Mouse (Mus musculus): Measurements from ENCODE around the gene Rhobtb1.
A peak's percentile ranks its signal among the peaks of the same experiment; 100 is the strongest.

Gene Rhobtb1

DNA sequence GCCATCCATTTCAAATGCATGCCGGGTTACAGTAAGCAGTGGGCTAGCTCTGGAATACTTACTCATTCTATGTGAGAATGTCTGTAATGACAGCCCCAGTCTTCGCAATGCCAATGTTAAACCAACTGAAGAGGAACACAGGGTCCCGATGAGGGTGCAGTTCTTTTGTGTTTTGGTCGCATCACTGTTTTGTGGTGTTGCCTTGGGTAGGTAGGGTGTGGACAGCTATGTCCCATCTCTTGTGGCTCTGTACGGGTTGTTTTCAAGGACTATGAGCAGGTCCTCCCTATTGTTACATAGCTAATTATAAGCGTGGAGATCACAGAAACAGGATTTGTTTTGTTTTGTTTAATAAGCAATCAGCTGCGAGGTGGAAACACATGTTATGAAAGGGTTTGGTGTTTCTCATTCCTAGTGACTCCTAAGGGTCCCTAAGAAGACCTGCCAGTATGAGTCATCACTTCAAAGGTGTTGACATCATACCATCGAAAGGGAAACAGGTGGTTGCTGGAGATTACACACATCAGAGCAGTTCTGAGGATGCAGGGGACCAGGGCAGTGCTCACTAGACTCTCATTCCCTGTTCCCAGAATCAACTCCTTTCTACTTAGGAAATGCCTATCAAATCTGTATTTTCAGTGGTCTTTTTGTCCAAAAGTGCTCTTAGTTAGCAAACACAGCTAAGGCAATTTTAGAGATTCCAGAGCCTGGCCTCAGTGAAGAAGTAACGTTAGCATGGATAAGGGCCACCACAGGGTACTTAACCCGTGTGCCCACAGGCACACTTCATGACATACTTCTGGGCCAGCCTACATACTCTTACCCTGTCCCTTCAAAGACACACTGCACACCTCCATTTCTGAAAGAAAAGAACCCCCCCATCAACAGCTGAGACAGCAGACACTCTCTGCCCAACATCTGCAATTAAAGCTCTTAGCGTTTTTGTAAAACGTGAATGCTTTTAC, 124.9 kb downstream of the Rhobtb1 start:
- no peak for DNase-seq (ENCODE audit: low spot score)

DNA sequence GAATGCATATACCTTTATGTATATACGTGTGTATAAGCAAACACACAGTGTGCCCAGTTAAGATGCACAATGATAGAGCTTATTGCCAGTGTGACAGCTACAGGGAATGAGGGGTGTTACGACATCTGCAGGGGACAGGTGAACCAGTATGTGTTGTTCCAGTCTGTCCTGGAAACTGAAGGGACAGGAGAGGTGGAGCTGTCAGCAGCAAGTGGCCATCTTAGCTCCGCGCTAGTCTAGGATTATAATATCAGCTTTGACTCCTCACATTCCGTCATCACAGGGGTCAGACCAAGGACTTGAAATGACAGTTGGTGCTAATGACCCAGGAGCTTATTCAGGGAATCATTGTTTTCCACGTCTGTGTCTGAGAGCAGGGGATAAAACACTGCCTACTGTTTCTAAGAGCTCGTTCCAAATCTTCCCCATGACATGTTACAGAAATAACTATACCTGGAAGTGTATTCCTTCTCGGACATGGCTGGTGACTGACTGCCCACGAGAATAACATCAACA, 125.7 kb downstream of the Rhobtb1 start:
- no peak for DNase-seq (ENCODE audit: low spot score)

DNA sequence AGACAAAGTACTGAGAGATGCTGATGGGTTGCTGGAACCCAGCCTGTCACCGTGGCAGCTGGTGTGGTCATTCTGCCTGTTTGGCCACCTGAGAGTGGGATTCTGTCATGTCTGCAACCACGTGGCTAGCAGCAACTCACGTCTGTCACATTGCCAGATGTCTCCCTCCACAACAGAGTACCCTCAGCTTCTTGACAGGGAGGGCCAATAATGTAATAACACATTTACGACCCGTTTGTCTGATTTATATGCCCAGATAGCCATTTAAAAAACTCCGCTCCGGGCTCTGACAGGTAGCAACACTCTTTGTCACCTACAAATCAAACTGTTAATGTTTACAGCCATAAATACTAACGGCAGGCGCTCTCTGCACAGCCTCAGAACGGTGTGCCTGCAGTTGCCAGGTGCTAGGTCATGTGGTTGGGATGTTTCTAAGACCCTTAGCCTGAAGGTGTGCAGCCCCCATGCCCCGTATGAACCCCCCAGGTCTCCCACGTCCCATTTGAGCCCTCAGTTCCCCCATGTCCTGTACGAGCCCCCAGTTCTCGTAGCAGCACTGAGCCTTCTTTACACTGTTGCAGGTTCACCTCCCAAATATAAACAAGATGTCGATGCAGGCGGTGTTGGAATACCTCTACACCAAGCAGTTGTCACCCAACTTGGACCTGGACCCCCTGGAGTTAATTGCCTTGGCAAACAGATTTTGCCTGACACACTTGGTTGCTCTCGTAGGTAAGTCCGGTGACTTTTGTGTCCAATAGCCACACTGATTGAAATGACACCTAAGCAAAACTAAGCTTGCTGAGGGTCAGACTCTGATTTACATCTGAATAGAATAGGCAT, 127.8 kb downstream of the Rhobtb1 start:
- no peak for DNase-seq (ENCODE audit: low spot score)

DNA sequence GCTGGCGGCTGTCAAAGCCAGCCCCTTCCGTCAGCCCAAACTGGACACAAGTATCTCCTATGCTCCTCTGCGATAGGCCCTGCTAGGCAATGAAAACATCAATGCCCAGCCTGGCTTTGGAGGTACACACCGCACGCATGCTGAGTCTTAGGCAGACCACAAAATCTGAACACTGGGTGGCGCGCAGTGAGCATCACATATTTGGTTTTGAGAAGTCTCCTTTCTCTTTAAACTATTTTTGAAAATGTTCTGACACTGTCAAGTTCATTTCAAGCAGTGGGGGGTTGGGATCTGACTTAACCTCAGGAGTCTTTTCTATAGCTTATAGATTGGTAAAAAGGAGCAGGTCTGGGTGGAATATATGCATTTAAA, 128.4 kb downstream of the Rhobtb1 start:
- DNase-seq (ENCODE audit: low spot score): no peak

DNA sequence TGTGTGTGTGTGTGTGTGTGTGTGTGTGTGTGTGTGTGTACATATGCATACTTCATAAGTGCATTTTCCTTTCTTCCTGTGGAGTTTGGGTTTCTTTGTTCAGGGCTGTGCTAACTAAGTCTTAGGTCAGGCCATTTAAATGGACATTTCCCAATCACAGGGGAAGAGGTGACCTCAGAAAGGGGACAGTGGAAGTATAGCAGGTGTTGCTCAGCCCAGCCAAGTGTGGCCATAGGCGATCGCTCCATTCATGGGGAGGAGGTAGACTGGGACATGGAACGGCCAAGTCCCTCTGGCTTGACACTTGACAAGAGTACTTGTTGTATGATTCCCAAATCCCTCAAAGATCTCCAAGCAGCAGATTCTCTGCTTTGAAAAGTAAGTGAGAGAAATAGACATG, 135.7 kb downstream of the Rhobtb1 start:
- no peak for DNase-seq (ENCODE audit: low spot score)

DNA sequence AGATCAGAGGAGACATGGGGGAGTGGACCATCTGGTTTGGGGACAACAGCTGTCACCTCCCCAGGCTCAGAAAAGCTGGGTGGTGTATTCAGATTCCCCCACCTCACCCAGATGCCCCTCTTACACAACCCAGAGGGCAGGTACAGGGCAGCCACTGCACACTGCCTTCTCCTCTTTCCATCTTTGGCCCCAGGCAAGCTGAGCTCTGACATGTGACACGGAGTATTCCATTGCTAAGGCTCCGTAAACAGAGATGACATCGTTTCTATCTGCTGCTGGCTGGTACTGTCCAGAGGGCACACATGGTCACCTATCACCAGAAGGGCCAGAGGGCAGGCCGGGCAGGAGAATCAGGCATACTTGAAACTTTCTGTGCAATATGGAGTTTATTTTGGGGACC, 136.9 kb downstream of the Rhobtb1 start:
- DNase-seq (ENCODE audit: low spot score): no peak

DNA sequence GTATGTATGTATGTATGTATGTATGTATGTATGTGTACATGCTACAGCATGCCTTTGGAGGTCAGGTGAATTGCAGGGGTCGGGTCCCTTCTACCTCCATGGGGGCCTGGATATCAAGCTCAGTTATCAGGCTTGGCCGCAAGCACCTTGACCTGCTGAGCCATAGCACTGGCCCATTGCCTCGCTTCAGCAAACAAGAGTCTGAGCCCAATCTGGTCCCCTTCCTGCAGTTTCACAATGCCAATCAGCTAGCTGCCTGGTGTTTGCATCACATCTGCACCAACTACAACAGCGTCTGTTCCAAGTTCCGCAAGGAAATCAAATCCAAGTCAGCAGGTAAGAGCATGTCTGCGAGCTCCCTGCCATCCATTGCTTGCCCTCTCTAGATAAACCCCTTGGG, 137.5 kb downstream of the Rhobtb1 start:
- DNase-seq (ENCODE audit: low spot score): no peak

DNA sequence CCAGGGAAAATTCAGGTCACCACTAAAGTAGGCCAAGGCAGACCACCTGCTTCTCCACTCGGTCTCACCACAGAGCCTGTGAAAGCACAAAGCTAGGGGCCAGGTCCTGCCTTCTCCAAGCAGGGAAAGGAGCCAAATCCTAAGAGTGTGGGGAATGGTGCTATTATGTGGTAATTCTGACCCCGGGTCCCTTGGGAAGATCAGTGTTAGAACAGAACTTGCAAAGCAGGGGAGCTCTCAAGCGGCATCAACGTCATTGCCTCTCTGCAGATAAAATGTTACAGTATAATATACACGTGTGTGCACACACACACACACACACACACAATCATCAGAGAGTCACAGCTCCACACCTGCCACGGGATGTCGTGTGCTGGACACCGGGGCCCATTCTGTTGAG, 139.5 kb downstream of the Rhobtb1 start:
- no peak for DNase-seq (ENCODE audit: low spot score)

DNA sequence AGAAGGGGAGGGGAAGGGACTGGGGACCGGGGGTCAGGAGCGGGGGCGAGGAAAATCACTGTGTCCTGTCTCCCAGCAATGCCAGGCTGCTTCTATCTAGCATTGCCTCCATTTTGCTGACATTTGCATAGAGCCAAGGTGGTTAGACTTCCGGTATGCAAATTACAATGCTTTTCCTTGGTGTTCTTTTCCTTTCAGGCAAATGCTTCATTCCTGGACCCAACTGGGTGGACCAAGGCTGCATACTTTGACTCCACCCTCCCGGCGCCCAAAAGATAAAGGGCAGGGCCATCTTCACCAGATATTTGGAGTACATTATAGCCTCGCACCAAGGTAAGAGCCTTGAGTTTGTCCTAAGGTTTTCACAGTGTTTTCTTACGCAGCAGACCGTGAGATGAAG, 144.7 kb downstream of the Rhobtb1 start:
- no peak for DNase-seq (ENCODE audit: low spot score)

DNA sequence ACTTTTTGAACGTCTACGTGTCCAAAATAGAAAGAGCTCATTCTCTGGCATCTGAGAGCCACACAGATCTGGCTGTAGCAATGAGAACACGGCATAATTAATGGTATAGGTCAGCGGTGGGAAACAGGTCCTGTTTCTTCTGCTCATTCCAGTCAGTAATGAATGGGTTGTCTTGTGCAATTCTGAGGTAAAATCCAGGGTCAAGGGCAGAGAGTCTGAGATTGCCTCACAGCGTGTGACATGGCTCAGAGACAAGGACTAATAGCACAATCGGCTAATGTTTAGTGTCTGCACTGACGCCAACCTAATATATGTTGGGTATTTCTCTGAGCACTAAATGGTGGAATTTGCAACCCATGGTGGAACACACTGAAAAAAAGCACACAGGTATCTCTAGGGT, 148.8 kb downstream of the Rhobtb1 start:
- DNase-seq (ENCODE audit: low spot score): no peak

DNA sequence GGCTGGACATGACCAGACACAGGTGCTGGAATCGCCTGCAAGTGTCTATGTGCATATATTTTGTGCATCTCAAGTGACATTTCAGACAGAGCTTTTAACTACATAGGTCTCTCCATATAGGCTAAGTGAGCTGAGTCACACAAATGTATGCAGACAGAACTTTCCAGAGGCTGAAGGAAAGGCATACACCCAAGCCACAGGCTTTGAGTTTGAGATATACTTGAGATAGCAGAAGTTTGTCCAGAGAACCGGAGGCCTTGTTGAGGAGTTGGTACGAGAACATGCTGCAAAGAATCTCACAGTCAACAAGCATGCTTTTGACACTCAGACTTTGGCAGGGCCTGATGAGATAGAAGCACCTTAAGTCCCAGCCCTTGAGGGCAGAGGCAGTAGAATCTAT, 151.4 kb downstream of the Rhobtb1 start:
- no peak for DNase-seq (ENCODE audit: low spot score)

DNA sequence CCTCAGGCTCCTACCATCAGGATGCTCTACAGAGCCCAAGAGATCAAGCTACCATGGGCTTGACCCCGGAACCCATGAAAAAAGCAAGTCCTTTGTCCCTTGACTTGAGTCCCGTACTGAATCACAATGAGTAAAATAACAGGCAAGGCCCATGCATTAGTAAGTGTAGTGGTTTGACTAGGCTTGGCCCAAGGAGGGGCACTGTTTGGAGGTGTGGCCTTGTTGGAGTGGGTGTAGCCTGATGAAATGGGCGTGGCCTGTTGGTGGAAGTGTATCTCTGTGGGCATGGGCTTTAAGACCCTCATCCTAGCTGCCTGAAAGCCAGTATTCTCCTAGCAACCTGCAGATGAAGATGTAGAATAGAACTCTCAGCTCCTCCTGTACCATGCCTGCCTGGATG, 153.6 kb downstream of the Rhobtb1 start:
- no peak for DNase-seq (ENCODE audit: low spot score)

DNA sequence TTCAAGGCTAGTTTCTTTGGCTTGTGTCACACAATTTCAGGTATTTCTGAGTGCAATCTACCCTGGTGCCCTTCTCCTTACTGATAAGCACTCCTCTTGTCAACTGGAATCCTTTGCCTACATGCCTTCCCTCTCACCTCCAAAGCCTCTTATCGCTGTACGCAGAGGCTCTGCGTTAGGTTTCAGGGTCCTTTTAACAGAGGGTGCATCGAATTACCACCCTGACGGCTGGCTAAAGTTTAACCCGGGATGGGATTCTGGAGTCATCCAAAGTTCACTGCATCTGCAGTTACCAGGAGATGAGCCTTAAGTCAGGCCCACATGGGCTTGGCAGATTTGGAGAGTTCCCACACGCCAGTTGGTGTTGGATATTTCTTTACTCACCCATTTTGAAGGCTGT, 154.4 kb downstream of the Rhobtb1 start:
- DNase-seq (ENCODE audit: low spot score): peak; percentile 85

DNA sequence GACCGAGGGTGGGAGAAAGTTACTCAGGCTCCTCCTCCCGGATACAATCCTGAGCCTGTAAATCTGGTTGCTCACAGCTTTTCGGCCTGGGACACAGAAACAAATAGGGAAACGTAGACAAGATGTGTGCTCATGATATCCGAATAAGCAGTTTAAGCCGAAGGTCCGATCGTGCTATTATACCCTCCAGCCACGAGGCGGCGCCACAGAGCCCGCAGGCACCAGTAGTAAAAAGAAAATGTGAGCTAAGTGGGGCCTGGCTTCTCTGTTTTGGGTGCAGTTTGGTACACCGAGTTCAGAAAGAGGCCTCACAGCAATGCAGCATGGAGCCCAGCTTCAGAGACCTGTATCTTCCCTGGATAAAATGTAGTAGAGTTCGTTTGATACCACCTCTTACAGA, 155.0 kb downstream of the Rhobtb1 start:
- peak; percentile 64 for DNase-seq (ENCODE audit: low spot score)

DNA sequence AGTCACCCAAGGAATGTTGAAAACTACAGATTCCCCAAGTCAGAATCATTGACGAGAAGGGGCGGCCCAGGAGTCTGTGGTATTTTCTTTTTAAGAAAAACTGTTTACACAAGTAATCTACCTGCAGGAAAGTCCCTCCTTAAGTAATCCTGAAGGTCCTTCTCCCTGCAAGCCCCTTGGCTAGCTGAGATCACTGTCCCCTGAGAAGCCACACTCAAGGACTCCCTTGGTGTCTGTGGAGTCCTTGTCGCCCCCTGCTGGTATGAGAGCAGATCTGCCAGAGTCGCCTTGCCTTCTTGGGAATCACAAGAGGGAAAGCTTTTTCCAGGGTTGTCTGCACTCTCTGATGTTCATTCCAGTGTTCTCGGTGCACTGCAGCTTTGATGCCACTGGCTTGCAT, 155.8 kb downstream of the Rhobtb1 start:
- peak; percentile 75 for DNase-seq (ENCODE audit: low spot score)

DNA sequence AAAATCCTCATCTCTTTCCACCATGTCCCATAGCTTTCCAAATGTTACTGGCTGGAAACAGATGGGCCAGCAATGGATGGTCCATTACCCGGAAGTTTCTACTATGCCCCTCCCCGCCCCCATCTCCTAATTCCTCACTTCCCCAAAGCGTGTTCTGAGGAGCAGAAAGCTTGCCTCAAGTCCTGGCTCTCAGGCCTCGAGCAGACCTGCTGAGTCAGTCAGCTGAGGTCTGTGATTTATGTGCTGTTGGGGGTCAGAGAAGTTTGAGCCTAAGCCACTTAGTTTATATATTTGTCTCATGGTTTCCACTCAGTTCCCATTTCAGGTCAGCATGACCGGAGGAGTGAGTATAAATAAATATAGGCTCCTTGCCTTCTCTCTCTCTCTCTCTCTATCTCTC, 157.9 kb downstream of the Rhobtb1 start:
- DNase-seq (ENCODE audit: low spot score): no peak

DNA sequence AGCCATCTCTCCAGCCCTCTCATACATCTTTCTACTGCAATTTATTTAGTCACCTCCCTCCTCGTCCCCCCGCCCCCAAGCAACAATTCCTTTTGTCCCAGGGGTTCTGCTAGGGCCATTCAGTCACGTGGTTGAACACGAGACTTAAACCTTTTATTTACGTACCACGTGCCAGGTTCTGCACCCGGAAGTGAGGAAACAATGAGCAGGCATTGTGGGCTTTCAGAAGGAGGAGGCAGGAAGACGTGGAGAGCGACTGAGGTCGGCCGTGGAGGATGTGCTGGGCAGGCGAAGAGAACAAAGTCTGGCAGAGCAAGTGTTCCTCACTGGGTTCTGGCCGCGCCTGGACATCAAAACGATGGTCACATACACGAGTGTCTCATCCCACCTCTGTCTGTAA, 160.6 kb downstream of the Rhobtb1 start:
- no peak for DNase-seq (ENCODE audit: low spot score)

DNA sequence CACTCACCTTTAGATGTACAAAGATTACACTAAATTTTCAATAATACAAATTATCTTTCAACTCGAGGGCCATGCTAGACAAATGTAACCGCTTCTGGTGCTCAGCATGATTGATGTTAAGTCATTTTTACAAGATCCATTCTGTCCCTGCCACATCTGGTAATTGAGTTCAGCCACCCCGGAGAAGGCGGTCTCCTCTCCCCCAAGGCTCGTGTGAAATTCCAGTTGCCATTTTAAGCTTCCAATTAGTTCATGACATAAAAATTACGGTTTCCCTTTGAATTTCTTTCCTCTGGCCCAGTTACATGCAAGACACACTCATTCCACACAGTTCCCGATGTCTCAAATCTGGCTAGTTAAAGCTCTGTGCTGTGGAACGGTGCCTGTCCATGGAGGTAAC, 162.7 kb downstream of the Rhobtb1 start:
- DNase-seq (ENCODE audit: low spot score): no peak

DNA sequence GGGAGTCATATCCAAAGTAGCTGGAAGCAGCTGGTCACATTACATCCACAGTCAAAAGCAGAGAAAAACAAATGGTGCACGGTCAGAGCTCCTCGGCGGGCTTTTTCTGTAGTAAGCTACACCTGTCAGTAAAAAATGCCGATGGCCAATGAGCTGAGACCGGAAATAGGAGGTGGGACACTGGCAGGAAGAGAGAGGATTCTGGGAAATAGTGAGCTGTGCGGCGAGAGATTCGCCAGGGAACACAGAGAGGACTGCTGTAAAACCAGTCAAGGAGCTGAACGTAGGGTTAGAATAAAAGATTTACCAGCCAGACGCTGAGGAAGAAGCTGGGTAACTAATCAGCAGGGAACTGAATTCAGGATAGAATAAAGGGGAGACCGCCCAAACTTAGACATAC, 167.3 kb downstream of the Rhobtb1 start:
- no peak for DNase-seq (ENCODE audit: low spot score)

DNA sequence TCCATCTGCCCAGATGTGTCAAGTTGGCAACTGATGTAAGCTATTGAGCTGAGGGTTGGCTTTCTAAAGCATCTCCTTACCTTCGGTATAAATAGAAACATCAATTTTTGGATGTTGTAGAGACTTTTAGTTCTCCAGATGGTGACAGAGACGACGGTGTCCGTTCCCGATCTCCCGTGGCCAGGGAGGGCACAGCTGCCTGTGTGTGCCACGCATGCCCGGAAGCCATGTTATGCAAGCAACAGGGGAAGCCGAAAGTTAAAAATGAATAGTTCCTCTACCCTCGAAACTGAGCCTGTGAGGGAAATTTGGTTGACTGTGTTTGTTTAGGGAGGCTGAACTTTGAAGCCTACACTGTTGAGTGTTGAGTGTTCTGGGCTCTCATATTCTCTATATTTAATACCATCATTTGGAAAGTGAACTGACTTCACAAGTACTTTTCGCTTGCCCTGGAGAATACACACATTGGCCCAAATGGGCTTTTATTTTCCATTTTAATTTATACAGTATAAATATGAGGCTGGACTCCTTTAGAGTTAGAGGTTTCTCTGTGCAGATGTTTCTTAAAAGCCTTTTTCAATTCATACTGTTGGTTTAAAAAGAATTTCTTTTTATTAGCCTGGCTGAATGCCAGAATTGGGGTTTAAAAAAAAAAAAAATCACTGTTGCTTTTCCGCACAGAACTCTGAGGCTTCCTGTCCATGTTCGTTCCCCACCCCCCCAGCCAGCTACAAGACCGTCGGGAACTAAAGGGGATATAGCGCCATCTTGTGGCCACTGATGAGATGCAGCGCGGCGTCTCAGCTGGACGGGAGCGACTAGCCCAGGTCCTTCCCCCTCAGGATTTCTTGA, 169.7 kb downstream of the Rhobtb1 start:
- peak; percentile 75 for DNase-seq (ENCODE audit: low spot score)

DNA sequence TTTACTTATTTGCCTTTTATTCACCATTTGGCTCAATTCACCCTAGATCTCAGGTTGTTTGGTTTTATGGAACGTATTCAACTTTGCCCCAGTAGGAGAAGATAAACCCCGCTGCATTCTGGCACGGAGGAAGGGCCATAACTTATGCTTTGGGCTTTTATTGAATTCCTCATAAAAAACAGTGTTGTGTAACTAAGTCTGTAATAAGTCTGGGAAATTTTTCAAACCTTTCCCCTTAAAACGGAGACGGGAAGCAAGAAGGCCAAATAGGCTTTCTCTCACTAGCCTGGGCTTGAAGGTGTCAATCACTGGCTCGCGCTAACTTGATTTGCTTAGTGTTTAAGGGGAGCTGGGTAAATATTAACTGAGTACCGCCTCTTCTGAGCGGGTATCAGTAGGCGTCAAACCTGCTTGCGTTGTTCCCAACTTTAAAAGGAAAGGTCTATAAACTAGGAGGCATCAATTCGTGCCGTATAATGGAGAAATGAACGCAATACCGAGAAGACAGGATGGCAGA, 170.3 kb downstream of the Rhobtb1 start:
- peak; percentile 38 for DNase-seq (ENCODE audit: low spot score)

DNA sequence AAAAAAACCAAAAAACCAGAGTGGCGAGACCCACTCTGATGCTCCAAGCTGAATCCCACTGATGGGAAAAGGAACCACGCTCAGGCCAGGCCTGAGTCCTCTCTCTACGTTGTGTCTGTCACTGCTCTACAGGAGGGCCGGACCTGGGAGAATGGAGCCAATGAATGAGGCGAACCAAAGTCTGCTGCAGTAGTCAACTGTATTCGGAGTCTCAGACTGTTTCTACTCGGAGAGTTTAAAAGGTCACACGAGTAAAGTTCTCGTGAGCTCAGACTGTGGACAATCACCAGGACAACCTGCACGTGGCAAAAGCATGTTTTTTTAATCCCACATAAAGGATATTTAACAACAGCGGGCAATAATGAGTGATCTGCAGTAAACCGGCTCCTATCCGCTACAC, 172.8 kb downstream of the Rhobtb1 start:
- DNase-seq (ENCODE audit: low spot score): no peak

All from yolk sac, embryonic 10.5 days (tissue).